Mouse (Mus musculus): ENCODE measurements around the gene N4bp1.

Gene N4bp1

DNA sequence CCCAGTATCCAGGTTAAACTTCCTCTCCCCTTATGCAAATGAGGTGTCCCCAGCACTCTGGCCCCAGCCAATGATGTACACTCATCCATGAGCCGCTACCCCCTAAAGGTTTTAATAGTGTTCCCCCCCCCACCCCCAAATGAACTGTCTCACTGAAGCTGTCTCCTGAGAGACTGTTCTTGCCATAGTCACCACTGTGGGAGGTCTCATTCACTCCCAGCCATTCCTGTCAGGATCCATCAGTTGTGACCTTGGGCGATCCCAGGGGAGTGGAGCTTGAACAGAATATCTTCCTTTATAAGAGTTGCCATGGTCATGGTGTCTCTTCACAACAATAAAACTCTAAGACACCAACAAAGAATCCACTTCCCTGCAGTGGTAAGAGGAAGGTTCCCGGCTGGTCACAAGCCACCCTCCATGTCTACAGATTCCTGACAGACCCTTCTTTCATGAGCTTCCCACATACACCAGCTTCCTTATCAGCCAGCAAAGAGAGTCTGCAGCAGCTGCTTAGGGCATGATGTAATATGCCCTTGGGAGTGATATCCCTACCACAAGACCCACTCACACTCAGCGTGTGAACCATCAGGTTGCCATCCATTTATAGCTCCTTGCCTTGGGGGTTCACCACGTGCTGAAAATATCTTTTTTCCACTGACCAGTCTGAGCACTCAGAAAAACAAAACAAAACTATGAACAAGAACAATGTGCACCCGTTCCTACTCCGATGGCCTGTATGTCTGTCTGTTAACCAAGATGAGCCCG, 50.4 kb downstream of the N4bp1 start:
- in situ Hi-C loops (cut with MboI, MseI) = no loop called here

DNA sequence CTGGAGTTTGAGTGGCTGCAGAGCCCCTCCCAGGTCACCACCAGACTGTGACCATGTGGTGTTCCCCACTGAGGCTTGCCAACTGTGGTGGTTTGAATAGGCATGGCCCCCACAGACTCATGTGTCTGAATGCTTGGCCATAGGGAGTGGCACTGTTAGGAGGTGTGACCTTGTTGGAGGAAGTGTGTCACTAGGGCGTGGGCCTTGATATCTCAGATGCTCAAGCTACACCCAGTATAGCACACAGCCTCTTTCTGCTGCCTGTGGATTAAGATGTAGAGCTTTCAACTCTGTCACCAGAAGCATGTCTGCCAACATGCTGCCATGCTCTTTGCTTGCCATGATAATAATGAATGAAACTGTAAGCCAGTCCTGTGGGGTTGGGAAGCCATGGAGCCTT, 51.1 kb downstream of the N4bp1 start:
- in situ Hi-C loops (cut with MboI, MseI) = no loop called here

DNA sequence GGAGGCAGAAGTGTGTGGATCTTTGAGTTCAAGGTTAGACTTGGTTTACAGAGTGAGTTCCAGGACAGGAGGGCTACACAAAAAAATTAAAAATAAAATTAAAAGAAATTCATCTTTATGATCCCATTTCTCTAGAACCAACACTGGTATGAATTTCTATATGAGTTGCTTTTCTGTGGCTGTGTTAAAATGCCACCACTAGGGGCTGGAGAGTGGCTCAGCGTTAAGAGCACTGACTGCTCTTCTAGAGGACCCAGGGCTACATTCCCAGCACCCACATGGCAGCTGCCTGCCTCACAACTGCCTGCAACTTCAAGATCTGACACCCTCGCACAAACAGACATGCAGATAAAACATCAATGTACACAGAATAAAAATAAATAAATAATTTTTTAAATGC, 56.1 kb downstream of the N4bp1 start:
- in situ Hi-C loops (cut with MboI, MseI) = no loop called here

DNA sequence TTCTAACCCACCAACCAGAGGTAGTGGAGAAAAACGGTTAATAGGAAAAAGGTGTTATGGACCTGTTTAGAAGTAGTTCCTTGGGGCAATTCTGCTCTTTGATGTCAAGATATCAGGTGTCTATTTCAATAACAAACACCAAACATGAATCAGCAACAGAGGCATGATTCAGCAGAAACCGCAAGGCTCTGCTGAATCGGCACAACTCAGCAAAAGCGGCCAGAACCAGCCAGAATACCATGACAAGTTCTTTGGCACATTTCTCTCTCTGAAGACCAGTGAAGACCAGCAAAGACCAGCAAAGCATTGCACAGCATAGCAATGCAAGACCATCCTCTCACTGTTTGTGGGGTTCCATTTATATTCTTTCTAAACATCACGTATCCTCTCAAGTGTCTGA, 57.9 kb downstream of the N4bp1 start:
- in situ Hi-C loops (cut with MboI, MseI) = no loop called here

DNA sequence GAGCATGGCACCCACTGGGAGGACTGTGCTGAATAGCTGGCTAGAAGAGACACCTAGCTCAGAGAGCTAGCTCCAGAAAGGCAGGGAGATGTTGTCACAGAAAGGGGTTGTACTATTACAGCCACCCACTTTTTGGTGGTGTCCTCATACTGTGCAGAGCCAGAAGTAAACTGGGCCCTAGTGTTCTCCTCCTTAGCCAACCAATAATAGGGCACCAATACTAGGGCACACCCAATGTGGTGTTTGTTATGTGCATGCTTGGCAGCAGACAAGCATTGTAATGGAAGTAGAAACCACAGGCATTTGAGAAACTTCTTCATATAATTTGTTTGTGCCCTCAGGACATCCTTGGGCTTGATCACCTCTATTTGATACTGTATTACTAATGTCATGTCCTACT, 58.5 kb downstream of the N4bp1 start:
- in situ Hi-C loops (cut with MboI, MseI) = no loop called here

DNA sequence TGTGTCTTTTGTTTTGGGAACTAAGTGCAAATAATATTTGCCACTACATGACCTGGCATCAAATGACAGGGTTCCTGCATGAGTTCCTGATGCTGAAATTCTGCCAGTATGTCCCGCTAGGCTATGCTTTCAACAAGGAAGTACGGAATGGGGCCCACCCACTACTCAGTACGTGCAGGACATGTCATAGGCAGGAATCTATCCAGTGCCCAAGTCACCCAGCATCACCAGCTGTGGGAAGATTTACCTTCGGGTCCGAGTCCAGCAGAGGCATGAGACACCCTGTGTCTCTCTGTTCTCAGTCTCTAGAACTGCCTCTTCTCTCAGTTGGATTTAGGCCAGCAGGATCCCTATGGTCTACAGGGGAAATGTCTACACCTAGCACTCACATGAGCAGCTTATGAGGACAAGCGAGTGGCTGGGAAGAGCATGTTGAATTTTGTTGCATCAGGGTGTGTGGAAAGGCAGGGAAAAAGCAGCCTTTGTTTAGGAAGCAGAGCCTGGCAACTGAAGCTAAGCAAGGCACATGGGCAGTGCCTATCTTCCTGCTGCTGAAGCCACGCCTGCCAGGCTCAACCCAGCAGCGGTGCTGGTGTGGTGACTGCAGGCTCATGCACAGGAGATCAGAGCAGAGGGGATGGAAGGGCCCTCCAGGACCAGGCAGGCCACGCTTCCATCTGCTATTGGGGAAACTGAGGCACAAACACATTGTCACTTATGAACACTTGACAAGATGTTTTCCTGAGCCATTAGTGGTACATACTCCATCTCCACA, 59.2 kb downstream of the N4bp1 start:
- in situ Hi-C loops (cut with MboI, MseI) = no loop called here

DNA sequence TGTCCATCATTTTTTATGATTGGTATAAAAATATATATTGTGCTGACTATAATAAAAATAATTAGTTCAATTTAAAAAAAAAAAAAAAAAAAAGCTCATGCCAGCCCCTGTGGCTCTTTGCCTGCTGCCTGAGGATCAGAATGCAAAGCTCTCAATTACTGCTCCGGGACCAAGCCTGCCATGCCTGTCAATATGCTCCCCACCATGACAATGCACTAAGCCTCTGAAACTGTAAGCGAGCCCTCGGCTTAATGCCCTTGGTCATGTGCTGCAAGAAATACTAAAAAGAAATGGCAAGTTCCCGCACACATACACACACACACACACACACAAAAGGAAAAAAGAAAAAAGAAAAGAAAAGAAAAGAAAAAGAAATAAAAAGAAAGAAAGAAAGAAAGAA, 60.3 kb downstream of the N4bp1 start:
- in situ Hi-C loops (cut with MboI, MseI) = no loop called here

DNA sequence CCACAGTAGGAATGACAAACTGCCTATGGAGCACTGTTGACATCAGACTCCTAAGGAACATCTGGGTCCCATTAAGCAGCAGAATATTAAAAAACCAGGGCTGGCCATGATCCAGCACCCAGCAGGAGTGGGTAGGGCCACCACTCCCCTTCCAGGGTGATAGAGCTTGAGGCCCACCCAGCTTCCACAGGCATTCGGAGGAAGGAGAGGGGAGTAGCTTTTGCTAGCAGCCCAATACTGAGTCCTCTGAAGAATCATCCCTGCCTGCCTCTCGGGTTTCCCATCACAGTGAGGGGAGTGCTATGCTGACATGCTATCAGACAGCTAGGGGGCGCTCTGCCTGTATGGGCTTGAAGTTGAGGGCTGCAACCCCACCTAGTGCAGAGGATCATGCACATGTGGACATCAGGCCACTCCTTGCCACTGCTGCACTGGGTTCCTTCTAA, 64.3 kb downstream of the N4bp1 start:
- in situ Hi-C loops (cut with MboI, MseI) = no loop called here

DNA sequence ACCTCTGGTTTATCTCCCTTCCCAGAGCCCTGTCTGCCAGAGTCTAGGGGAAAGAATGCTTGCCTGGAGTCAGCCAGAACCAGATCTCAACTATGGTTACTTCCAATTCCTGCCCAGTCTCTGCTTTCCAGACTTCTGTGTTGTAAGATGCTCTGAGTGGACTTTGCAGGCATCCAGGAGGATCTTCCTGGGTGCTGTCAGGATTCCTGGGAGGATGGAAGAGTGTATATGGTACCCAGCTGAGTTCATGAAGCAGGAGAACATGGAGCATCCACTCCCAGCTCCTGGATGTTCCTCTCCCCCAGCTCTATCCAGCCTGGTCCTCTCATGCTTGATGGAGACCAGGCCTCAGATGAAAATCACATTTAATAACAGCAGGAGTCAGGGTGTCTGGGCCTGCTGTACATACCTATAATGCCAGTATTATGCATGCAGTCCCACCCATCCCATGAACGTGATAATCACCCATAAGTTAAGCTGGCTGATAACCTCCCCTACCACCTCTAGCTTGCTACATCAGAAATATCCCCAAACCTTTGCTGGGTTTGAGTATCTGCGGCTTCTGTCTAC, 64.8 kb downstream of the N4bp1 start:
- in situ Hi-C loops (cut with MboI, MseI) = no loop called here

DNA sequence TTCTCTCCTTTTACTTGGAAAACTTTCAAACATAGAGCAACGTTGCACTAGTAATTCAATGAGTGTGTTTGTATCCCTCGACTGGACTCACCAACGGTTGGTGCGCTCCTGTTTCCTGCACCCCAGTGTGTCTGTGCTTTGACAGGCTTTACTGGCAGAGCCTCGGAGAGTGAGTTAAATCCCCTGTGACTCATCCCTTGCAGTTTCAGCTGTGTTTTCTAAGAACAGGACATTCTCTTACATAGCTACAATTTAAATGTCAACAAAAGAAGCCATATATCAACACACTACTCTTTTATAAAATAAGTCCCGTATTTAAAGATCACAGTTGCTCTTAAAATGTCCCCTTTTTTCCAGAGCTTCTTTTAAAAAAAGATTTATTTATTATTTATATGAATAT, 65.6 kb downstream of the N4bp1 start:
- in situ Hi-C loops (cut with MboI, MseI) = no loop called here

DNA sequence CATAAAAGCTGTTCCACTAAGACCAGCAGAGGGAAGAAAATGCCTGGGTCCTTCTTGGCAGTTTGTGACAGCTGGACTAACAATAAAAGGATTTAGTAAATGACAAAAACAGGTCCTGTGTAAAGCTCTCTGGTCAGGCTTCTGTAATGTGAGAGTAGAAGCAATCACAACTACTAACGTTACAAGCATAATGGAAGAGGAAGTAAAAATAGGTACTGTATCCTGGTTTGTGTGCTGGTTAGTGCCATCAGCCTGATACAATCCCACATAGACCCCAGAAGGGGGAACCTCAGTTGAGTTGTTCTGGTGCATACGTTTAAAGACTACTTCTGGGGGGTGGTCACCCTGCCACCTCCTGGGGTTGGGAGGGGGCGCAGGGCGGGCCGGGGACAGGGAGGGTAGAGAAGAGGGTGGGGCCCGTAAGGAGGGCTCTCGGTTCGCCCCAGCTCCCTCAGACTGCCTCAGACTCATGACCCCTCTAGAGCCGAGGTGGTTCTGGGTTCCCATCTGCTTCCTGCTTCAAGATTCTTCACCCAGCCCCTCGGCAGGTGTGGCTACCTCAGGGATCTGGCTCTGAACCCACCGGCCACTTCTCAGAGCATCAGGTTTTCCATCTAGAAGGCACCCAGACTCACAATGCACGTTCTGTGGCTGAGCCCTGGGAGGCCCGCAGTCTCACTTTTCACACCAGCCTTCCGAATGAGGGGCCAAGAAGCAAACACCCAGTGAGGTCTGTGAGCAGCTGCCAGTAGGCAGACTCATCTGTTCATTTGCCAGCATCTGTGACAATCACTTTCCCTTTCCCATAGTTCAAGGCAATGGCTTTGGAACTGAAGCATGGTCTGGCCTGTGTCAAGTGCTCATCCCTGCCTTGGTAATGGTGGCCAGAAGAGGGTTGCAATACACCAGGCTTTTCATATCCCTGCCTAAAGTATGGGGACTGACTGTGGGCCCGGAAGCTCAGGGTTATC, 75.8 kb downstream of the N4bp1 start:
- in situ Hi-C loops (cut with MboI, MseI) = loop anchor here in 1 of 2 experiments (5.0 kb wide), 1 partner anchor 98 kb away; no protein-coding TSS in a partner anchor

DNA sequence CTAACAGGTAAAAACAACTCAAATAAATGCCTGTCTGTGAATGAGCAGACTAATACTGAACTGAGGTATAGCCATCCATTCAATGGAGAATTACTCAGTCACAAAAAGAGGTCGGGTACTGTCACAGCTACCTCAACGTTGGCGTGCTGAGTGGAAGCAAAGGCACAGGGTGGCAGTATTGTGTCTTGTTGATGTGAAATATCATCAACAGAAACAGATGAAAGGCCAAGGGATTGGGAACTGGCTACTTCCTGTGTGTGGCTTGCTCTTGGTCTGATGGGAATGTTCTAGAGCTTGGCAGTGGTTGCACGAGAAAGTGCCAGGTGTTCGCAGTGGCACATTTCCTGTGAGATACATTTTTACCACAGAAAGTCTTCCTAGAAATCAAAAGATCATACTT, 76.8 kb downstream of the N4bp1 start:
- in situ Hi-C loops (cut with MboI, MseI) = loop anchor here in 1 of 2 experiments (5.0 kb wide), 1 partner anchor 99 kb away; no protein-coding TSS in a partner anchor

DNA sequence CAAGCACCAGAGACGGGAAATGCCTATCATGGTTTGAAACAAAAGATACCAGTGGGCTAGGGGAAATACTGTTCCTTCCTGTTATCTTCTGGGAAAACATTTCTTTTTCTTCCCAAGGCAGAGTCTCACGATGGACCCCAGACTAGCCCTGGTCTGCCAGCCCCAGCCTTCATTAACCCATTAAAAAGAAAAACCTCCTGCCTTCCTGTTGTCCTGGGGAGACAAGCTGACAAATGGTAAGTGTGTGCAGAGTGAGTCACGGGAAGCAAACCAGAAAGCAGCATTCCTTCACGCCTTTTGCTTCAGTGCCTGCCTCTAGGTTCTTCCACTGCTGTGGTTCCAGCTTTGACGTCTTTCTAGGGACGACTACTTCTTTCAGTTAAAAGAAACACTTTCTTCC, 83.1 kb downstream of the N4bp1 start:
- in situ Hi-C loops (cut with MboI, MseI) = no loop called here

DNA sequence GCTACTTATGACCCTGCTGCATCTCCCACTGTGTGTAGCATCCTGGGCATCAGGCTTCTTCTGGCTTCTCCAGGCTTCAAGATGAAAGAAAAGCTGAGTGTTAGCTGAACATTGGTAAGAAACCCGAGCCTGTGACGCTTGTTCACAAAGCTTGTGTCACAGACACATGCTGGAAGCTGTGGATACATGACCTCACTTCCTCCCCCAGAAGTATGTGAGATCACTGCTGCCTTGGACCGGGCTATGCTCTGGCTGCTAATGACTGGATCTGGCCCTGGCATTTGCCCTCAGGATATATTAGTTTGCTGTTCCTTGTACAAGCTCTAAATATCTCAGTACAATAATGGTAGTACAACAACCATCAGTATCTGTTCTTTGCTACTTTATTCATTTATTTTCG, 84.1 kb downstream of the N4bp1 start:
- in situ Hi-C loops (cut with MboI, MseI) = no loop called here

DNA sequence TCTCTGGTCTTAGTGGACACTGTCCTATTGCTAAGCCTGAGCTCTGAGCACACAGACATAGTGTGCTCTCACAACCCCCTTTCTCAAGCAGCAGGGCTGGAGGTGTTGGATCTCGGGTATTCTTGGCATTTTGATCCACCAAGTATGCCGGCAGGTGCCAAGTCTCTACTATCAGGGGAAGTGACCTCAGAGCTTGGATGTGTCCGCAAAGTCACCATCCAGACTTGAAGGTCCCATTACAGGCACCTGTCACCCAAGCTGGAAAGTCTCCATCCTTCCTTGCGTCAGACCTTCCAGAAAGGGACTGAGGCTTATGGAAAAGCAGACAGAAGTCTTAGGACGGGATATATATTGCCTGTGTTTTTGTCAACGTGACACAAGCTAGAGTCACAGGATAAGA, 86.9 kb downstream of the N4bp1 start:
- in situ Hi-C loops (cut with MboI, MseI) = no loop called here

DNA sequence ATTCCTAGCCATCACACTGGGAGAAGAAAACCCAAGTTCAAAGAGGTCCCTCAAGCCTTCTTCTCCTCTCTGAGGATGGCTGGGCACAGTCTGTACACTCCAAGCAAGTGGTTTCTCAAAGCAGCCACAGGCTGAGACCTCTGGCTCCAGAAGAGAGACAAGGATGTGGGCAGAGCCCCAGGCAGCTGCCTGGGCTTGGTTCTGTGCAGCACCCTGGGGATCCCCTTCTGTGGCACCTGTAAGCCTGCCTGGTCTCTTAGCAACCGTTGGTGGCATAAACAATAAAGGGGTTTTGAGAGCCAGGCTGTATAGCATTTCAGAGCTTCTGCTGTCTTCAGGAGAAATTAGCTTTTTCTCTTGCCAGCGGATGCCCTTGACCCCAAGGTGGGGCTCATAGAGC, 87.4 kb downstream of the N4bp1 start:
- in situ Hi-C loops (cut with MboI, MseI) = no loop called here

DNA sequence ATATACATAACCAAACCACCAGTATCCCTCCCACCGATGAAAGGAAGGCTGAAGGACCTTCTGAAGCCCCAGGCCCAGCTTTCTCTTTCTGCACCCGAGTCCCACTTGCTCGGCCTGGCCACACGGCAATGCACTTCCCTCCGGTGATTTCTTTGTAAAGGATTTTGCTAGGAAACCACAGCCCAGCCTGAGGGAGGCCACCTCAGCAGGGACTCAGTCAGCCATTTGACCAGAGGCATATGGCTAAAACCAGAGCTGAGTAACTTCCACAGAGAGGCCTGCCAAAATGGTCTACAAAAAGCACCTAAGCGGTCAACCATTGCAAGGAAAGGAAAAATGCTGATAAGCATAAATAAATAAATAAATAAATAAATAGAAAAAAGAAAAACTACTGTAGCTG, 90.3 kb downstream of the N4bp1 start:
- in situ Hi-C loops (cut with MboI, MseI) = no loop called here

DNA sequence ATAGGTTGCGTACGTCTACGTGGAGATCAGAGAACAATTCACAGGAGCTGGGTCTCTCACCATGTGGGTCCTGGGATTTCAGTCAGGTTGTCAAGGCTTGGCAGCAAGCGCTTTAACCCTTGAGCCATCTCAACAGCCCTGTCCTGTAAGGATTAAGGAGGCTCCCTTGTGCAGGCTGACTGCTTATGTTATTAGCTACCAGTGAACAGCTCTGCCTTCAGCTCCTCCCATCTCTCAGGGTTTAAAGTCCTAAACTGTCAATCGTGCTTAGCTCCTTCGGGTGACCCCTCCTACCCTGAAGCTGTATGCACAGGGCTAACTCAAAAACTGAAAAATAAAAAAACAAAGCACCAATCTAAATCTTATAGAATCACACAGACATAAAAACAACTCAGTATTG, 93.5 kb downstream of the N4bp1 start:
- in situ Hi-C loops (cut with MboI, MseI) = no loop called here

DNA sequence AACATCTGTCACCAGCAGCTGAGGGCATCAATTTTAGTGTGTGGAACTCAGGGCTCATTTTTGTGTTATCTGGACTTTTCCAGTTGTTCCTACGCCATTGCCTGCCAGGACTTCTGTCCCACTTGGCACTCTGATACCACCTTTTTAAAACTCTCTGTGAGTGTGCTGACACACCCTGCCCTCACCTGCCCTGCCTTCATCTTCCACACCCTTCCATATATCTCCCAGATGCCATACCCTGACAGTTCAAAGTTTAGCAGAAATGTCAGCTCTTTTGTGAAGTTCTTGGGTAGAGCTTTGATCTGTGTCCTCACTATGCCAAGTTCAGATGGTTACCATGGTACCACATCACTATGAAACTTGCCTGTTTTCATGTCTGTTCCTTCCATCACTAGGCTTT, 95.5 kb downstream of the N4bp1 start:
- in situ Hi-C loops (cut with MboI, MseI) = no loop called here

DNA sequence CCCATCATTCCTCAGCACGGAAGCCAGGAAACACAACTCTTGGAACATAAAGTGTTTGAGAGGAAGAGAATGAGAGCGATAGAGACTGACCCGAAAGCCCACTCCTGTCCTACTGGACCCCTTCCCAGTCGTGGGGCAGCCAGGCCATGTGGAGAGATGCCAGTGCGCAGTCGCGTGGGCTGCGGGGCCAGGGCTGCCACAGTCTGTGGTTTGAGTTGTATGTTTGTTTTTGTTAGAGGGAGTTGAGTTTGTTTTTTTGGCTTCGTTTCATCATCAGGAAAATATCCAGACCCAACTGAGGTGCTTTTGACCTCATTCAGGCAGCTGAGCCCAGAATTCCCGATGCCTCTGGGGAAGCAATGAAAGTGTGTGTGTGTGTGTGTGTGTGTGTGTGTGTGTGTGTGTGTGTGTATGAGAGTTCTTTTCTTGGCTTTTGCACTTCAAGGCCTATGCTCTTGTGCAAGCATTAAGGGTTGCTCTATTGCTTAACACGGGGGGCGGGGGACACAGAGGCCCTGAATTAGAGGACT, 97.1 kb downstream of the N4bp1 start:
- in situ Hi-C loops (cut with MboI, MseI) = no loop called here

DNA sequence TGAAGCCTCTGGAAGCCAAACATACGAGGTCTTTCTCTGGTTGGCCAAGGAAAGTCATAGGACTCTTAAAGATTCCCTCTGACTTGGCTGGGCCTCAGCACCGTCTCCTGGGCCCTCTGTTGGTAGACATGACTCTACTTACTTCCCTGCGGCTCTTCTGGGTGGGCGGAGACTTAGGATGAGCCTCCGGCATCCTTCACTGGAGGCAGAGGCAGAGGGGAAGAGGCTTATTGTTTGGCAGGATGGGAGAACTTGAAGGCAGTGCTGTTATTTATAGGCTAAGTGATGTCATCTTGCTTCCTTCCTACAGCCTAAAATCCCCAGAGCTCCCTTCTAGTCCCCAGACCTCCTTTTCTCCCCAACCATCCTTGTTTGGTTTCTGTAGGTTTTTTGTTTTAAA, 98.6 kb downstream of the N4bp1 start:
- in situ Hi-C loops (cut with MboI, MseI) = no loop called here
